Mouse (Mus musculus): ENCODE measurements around the gene Ube2f.

Gene Ube2f

GRCm38 (mm10) chr1:91297799-91298744, 48.0 kb downstream of the Ube2f start, which contains the start of gene Scly:
Gene Scly, plus strand, starts transcription at chr1:91298338.
- peak; percentile 77 for DNase-seq (ENCODE audit: low read depth)

GRCm38 (mm10) chr1:91299026-91299706, 49.1 kb downstream of the Ube2f start:
- DNase-seq (ENCODE audit: low read depth) = no peak

DNA sequence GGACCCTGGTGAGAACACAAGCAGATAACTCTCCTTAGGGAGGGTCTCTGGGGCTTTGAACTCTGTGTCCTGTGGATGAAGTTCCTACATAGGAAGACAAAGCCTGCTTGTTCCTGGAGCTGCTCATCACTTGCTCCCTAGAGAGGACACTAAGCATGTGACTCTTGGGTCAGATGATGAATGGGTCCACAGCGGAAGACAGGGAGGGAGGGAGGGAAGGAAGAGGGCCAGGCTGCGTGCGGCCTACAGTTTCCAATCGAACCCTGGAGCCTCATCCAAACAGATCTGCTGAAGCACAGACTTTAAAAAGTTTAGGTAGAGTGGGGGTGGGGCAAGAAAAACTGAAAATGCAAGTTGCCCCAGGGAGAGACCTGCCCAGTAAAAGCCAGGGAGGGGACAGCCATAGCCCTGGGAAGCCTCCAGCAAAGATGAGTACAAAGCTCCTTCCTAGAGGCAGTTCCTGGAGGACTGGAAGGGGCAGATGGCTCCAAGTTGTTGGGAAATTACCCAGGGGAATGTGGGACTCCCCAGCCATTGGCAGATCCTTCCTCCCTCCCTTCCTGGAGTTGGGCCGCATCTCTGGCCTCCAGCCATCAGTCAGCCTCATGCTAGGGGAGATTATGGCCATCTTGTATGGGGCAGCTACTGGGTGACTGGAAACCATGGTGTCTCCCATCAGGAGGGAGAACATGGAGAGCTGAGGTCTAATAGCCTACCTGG, 49.8 kb downstream of the Ube2f start:
- no peak for DNase-seq (ENCODE audit: low read depth)

- no peak for DNase-seq (ENCODE audit: low read depth)
Observed at GRCm38 (mm10) chr1:91301206-91301920, 51.3 kb downstream of the Ube2f start.

DNA sequence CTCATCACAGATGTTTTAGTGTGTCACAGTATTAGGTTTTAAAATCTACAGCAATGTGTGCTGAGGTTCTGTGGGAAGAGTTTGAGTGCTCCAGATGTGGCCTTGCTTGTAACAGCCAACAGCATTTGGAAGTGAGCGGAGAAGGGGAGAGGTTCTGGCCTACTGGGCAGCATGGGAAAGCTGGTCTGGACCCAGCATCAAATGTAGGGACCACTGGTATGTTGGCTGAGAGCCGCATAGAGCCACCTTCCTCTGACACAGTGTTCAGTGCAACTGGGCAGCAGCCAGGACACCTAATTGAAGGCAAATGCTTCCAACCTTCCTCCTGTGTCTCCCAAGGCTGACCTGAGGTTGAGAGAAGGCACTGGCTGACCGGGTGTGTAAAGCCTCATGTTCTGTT, 51.9 kb downstream of the Ube2f start:
- DNase-seq (ENCODE audit: low read depth) = no peak

DNA sequence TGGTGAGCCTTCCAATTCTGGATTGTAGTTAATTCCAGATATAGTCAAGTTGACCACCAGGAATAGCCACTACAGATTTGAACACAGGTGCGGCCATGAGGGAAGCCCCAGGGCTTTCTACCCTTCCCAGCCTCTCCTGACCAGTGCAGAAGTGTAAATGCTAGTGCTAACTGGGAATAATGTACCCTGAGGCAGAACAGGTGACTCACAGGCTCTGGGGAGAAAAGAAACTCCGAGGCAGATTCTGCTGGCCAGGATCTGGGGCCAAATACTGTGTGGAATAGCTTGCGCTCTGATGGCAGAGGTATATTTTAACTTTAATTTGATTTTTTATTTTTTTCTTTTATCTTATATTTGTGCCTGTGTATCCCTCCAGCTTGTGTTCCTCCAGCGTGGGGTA, 54.5 kb downstream of the Ube2f start:
- DNase-seq (ENCODE audit: low read depth) = no peak

DNA sequence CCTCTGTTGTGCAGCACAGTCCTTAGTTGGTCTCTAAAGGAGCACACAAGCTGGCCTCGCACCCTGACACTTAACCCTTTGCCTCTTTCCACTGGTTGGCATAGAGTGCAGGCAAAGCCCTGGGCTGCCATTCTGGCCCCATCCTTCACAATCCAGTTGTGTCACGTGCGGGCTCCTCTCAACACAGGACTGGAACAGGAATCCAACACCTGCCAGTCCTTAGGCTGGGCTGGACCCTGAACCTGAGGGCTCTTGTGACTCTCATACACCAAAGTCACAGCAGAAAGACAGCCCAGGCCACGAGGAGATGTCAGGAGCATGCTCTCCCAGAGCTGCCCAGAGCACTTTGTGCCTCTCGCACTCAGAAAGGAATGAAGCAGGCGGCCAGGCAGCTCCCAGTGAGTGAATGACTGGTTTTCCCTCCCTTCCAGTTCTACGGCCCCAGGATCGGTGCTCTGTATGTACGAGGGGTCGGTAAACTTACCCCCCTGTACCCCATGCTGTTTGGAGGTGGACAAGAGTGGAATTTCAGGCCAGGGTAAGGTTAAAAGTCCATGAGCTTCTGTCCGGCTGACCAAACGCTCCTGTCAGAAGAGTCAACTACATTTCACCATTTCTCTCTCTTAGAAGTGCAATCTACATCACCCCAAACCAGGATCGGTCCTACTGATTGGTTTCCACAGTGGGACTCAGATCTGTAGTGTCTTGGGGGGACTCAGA, 59.4 kb downstream of the Ube2f start:
- no peak for DNase-seq (ENCODE audit: low read depth)

GRCm38 (mm10) chr1:91312273-91312672, 62.2 kb downstream of the Ube2f start:
- no peak for DNase-seq (ENCODE audit: low read depth)

GRCm38 (mm10) chr1:91313251-91313650, 63.1 kb downstream of the Ube2f start:
- DNase-seq (ENCODE audit: low read depth) = no peak

- DNase-seq (ENCODE audit: low read depth) = no peak
Observed at GRCm38 (mm10) chr1:91317656-91318055, 67.6 kb downstream of the Ube2f start.

DNA sequence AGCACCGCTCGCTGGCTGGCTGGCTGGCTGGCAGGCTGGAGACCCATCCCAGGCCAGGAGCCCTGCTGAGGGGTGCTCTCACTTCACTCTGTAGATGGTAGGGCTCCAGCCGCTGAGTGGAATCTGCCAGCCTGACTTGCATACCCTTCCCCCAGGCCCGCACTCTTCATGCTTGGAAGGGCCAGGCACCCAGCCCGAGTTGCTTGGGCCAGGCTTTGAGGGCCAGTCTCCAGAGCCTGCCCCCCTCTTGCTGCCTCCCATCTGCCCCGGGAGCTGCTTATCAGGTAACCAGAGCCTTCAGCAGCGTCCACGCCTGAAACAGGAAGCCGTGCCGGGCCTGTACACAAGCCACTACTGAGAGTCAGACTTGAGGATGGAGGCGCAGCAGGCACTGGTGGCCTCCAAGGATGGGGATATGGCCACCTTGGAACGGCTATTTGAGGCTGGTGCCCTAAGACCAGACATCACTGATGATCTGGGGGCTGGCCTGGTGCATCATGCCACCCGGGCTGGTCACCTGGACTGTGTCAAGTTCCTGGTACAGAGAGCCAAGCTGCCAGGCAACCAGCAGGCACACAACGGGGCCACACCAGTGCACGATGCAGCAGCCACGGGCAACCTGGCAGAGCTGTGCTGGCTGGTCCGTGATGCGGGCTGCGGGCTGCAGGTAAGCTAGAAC, 71.8 kb downstream of the Ube2f start, which contains the start of gene Espnl:
Gene Espnl (plus strand): TSS at position 316 of the 679 bp plus-strand sequence.
- DNase-seq (ENCODE audit: low read depth) = no peak

- DNase-seq (ENCODE audit: low read depth) = no peak
Observed at GRCm38 (mm10) chr1:91324646-91325045, 74.5 kb downstream of the Ube2f start.

- no peak for DNase-seq (ENCODE audit: low read depth)
Observed at GRCm38 (mm10) chr1:91325488-91326042, 75.5 kb downstream of the Ube2f start.

DNA sequence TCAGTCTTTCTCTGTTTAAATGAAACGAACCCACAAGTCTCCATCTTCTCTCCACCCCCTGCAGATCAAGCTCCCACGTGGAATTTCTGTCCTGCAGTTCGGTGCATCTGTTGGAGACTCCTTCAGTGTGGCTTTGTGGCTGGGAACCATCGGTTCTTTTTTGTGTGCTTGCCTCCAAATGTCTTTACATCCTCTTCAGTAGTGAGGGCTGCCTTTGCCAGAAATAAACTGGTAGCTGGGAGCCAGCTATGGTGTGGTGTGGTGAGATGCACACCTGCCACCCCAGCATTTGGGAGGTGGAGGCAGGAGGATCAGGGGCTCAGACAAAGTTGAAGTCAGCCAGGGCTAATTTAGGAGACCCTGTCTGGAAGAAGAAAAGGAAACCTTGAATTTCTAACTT, 82.0 kb downstream of the Ube2f start:
- no peak for DNase-seq (ENCODE audit: low read depth)

DNA sequence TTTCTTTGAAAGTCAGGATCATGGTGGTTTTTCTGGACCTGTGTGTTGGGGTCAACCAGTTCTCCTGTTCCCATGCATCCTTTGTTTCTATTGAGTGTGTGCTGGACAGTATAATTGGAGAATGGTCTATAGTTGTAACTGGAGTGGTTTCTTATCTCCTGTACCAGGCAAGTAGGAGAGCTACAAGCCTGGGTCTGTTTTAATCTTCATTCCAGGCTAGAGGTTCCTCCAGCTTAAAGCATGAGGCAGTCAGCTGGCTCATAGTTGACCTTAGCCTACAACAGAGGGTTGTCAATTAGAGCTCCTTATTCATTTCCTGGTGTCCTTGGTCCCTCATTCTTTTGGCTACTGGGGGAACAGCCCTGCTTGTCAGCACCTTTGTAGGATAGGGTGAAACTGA, 83.5 kb downstream of the Ube2f start:
- no peak for DNase-seq (ENCODE audit: low read depth)

- DNase-seq (ENCODE audit: low read depth) = no peak
Observed at GRCm38 (mm10) chr1:91337355-91337754, 87.3 kb downstream of the Ube2f start.
